Comparison of ENCODE assay signal across 21 mouse cellular contexts in genomic region chr13:70313205-70313604, GRCm38 (mm10).
DNase-seq lines count a peak whose midpoint lies in the region; ATAC-seq and TF ChIP-seq lines count a peak whose summit lies in the region.
"Had no signal": no experiment of that assay in that cellular context is flagged by ENCODE, and none has a peak within 500 bp of the region (broad histone marks: within the 10 kb centered on the region; RNA-seq: fewer than 3 reads in every experiment).

No protein-coding gene starts in this region.

- no peaks in the 10 kb centered on the region for H3K27me3 ChIP-seq in hindbrain, embryonic 10.5 days (ENCODE audit: insufficient read depth, poor library complexity, severe bottlenecking)
- H3K27me3 ChIP-seq in hindbrain, embryonic 16.5 days (replicated peaks; ENCODE audit: control insufficient read depth, insufficient read depth, low read length) = no peaks in the 10 kb centered on the region
- no peaks in the 10 kb centered on the region for H3K27me3 ChIP-seq in kidney, embryonic 16.5 days (ENCODE audit: insufficient read depth, low read length)
- no peaks in the 10 kb centered on the region for H3K27me3 ChIP-seq in kidney, embryonic 14.5 days (ENCODE audit: control insufficient read depth, insufficient read depth, low read length)
- H3K27me3 ChIP-seq in lung, embryonic 14.5 days (ENCODE audit: insufficient read depth, low read length) = no peaks in the 10 kb centered on the region
- H3K27me3 ChIP-seq in Patski = no peaks in the 10 kb centered on the region
- H3K27me3 ChIP-seq: embryonic facial prominence, embryonic 12.5 days; forebrain, embryonic 13.5 days; forebrain, embryonic 15.5 days had no signal

- H3K4me2 ChIP-seq in hindbrain, embryonic 16.5 days (ENCODE audit: low read length) = no peak overlapping the region
- no peak overlapping the region for H3K4me2 ChIP-seq in kidney, embryonic 16.5 days (replicated peaks; ENCODE audit: low read depth, low read length)
- no peak overlapping the region for H3K4me2 ChIP-seq in kidney, embryonic 14.5 days (replicated peaks; ENCODE audit: low read depth, low read length)
- no peak overlapping the region for H3K4me2 ChIP-seq in lung, embryonic 14.5 days
- H3K4me2 ChIP-seq: embryonic facial prominence, embryonic 12.5 days; forebrain, embryonic 13.5 days; forebrain, embryonic 15.5 days had no signal

- H3K36me3 ChIP-seq in hindbrain, embryonic 10.5 days = no peaks in the 10 kb centered on the region
- H3K36me3 ChIP-seq in hindbrain, embryonic 16.5 days (ENCODE audit: control insufficient read depth, insufficient read depth, low read length) = no peaks in the 10 kb centered on the region
- no peaks in the 10 kb centered on the region for H3K36me3 ChIP-seq in kidney, embryonic 16.5 days (ENCODE audit: insufficient read depth, low read length)
- H3K36me3 ChIP-seq in kidney, embryonic 14.5 days (ENCODE audit: control insufficient read depth, insufficient read depth, low read length) = no peaks in the 10 kb centered on the region
- no peaks in the 10 kb centered on the region for H3K36me3 ChIP-seq in lung, embryonic 14.5 days (ENCODE audit: insufficient read depth)
- H3K36me3 ChIP-seq: embryonic facial prominence, embryonic 10.5 days; embryonic facial prominence, embryonic 12.5 days; forebrain, embryonic 15.5 days had no signal

- in situ Hi-C loops in Patski (cut with MboI; ENCODE audit: low pct_unique_long_range_greater_than_20kb) = no loop called here

- H3K27ac ChIP-seq in hindbrain, embryonic 10.5 days = peak overlapping the region; percentile 54
- H3K27ac ChIP-seq in hindbrain, embryonic 16.5 days (ENCODE audit: low read depth, low read length) = no peak overlapping the region
- no peak overlapping the region for H3K27ac ChIP-seq in kidney, embryonic 16.5 days (ENCODE audit: low read length)
- no peak overlapping the region for H3K27ac ChIP-seq in kidney, embryonic 14.5 days (ENCODE audit: low read depth, low read length)
- no peak overlapping the region for H3K27ac ChIP-seq in lung, embryonic 14.5 days (ENCODE audit: low read depth)
- H3K27ac ChIP-seq: embryonic facial prominence, embryonic 10.5 days; embryonic facial prominence, embryonic 12.5 days; forebrain, embryonic 13.5 days; forebrain, embryonic 15.5 days had no signal

- no peak overlapping the region for H3K4me3 ChIP-seq in hindbrain, embryonic 10.5 days
- no peak overlapping the region for H3K4me3 ChIP-seq in hindbrain, embryonic 16.5 days (ENCODE audit: low read length)
- no peak overlapping the region for H3K4me3 ChIP-seq in kidney, embryonic 16.5 days (ENCODE audit: low read length)
- no peak overlapping the region for H3K4me3 ChIP-seq in kidney, embryonic 14.5 days (ENCODE audit: low read length)
- no peak overlapping the region for H3K4me3 ChIP-seq in lung, embryonic 14.5 days (ENCODE audit: low read depth, low read length)
- H3K4me3 ChIP-seq: embryonic facial prominence, embryonic 10.5 days; embryonic facial prominence, embryonic 12.5 days; forebrain, embryonic 13.5 days; forebrain, embryonic 15.5 days had no signal

- no peak for DNase-seq in hindbrain, embryonic 10.5 days (ENCODE audit: low spot score)
- DNase-seq in lung, embryonic 14.5 days = peak; percentile 17
- DNase-seq in lung, postnatal 14 days = no peak
- no peak for DNase-seq in Patski (ENCODE audit: low read depth, low spot score)
- DNase-seq: adrenal gland, adult 8-10 months; adrenal gland, postnatal 14 days; adrenal gland, postnatal 36 days; cerebellum, adult 11-12 months; cerebellum, adult 2 months; cerebellum, adult 9-10 months; cerebellum, postnatal 10 days; cerebellum, postnatal 25 days had no signal

- H3K4me1 ChIP-seq in hindbrain, embryonic 10.5 days (replicated peaks) = peaks cover 29% of the 10 kb centered on the region
- H3K4me1 ChIP-seq in hindbrain, embryonic 16.5 days (ENCODE audit: control insufficient read depth, insufficient read depth, low read depth, low read length) = 0 out of 2 replicates have a peak, but pooled peaks cover 3% of the 10 kb centered on the region
- H3K4me1 ChIP-seq in kidney, embryonic 16.5 days (ENCODE audit: insufficient read depth, low read length) = 0 out of 2 replicates have a peak, but pooled peaks cover 6% of the 10 kb centered on the region
- peaks cover 4% of the 10 kb centered on the region; the same call in 1 of the 2 replicates for H3K4me1 ChIP-seq in kidney, embryonic 14.5 days (ENCODE audit: control insufficient read depth, insufficient read depth, low read length)
- no peaks in the 10 kb centered on the region for H3K4me1 ChIP-seq in lung, embryonic 14.5 days (ENCODE audit: insufficient read depth)

- POLR2A ChIA-PET in Patski (lab: Charles Lee) = no interaction called here

- H3K9me3 ChIP-seq in hindbrain, embryonic 10.5 days = no peaks in the 10 kb centered on the region
- H3K9me3 ChIP-seq in hindbrain, embryonic 16.5 days (ENCODE audit: control insufficient read depth, low read length) = no peaks in the 10 kb centered on the region
- no peaks in the 10 kb centered on the region for H3K9me3 ChIP-seq in kidney, embryonic 16.5 days (ENCODE audit: low read length)
- H3K9me3 ChIP-seq in kidney, embryonic 14.5 days (ENCODE audit: control insufficient read depth, low read length) = no peaks in the 10 kb centered on the region
- no peaks in the 10 kb centered on the region for H3K9me3 ChIP-seq in lung, embryonic 14.5 days (ENCODE audit: low read depth, low read length)
- H3K9me3 ChIP-seq: embryonic facial prominence, embryonic 10.5 days; embryonic facial prominence, embryonic 12.5 days; forebrain, embryonic 13.5 days; forebrain, embryonic 15.5 days had no signal

- CTCF ChIA-PET in Patski (lab: Charles Lee) = interaction anchor here (1.0 kb wide), 1 partner anchor 8 kb away, joined by 5 read pairs; no protein-coding TSS in a partner anchor

- no peak overlapping the region for H3K9ac ChIP-seq in hindbrain, embryonic 16.5 days (ENCODE audit: low read depth, low read length)
- no peak overlapping the region for H3K9ac ChIP-seq in kidney, embryonic 16.5 days (replicated peaks; ENCODE audit: low read length)
- no peak overlapping the region for H3K9ac ChIP-seq in kidney, embryonic 14.5 days (ENCODE audit: low read depth, low read length)
- no peak overlapping the region for H3K9ac ChIP-seq in lung, embryonic 14.5 days
- H3K9ac ChIP-seq: embryonic facial prominence, embryonic 12.5 days; forebrain, embryonic 13.5 days; forebrain, embryonic 15.5 days had no signal

- ATAC-seq in hindbrain, embryonic 16.5 days = no peak
- ATAC-seq in kidney, embryonic 16.5 days (ENCODE audit: low FRiP score, low TSS enrichment) = peak; percentile 63; the same call in 1 of the 2 replicates
- no peak; the same call in 1 of the 2 replicates for ATAC-seq in kidney, embryonic 14.5 days (ENCODE audit: low FRiP score, low TSS enrichment)
- no peak for ATAC-seq in lung, embryonic 14.5 days (ENCODE audit: insufficient read depth)
- ATAC-seq in Patski = peak; percentile 44
- no peak for ATAC-seq in monocyte, adult 5-6 weeks (replicated peaks; ENCODE audit: insufficient number of reproducible peaks, low FRiP score, low TSS enrichment, poor library complexity, severe bottlenecking)
- ATAC-seq: activated CD4-positive, CD25-positive, alpha-beta regulatory T cell, adult 4 months; forebrain, embryonic 13.5 days; forebrain, embryonic 15.5 days had no signal

- 77% methylated on average over 2 of the region's 2 CpGs for WGBS in hindbrain, embryonic 10.5 days
- 51% methylated on average over 2 of the region's 2 CpGs for WGBS in hindbrain, embryonic 16.5 days
- WGBS in kidney, embryonic 16.5 days = 47% methylated on average over 2 of the region's 2 CpGs
- 48% methylated on average over 2 of the region's 2 CpGs for WGBS in kidney, embryonic 14.5 days
- WGBS in lung, embryonic 14.5 days = 57% methylated on average over 2 of the region's 2 CpGs

- TF ChIP-seq CTCF in lung, embryonic 14.5 days (IDR thresholded peaks at IDR 0.05; ENCODE audit: low read depth) = no peak
- no peak for TF ChIP-seq CTCF in Patski (IDR thresholded peaks at IDR 0.05)

Comparison
In these comparisons a context has a peak if more than half of its experiments do, and no peak if none do; other contexts are left out.
1. ATAC-seq: peak in kidney, embryonic 16.5 days (single experiment) and Patski (single experiment); none in hindbrain, embryonic 16.5 days (single experiment), kidney, embryonic 14.5 days (single experiment), lung, embryonic 14.5 days (single experiment) and monocyte, adult 5-6 weeks (single experiment).